Mouse (Mus musculus) WW6 (cell line): Measurements from ENCODE around the gene Olfr747.
"Not testable (repeated sequence)": the region's sequence is repeated elsewhere in the genome, so short reads cannot be mapped to it uniquely, and the experiment has no call there.

Source experiments
- DNase-seq: peaks from one replicate; pipeline ENCODE4 v3.0.0-alpha.2; 2013; ENCODE audit warnings: low read depth, low spot score

Gene Olfr747

GRCm38 (mm10) chr14:50693106-50693505 is at the start of gene Olfr747:
Gene Olfr747 (minus strand): TSS chr14:50693206.
- no peak for DNase-seq

GRCm38 (mm10) chr14:50741584-50741983 is 48.6 kb upstream of the Olfr747 start:
- DNase-seq = no peak

DNA sequence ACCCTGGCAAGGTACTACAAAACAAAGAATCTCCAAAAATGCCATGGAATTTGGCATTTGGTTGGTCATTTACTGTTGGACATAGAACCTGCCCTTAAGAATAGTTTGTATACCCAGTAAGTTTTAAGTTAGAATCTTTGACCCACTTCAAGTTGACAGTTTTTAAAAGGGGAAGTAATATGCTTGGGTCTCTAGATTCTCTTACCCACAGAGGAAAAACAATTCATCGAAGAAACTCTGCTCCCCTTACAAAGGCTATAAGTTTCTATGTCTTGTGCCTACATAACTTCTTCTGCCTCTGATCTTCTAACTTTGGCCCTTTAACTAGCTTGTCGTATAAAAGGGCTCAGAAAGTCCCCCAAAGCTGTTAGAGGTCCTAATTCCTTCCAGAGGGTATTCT is 47.3 kb upstream of the Olfr747 start:
- DNase-seq = no peak

DNA sequence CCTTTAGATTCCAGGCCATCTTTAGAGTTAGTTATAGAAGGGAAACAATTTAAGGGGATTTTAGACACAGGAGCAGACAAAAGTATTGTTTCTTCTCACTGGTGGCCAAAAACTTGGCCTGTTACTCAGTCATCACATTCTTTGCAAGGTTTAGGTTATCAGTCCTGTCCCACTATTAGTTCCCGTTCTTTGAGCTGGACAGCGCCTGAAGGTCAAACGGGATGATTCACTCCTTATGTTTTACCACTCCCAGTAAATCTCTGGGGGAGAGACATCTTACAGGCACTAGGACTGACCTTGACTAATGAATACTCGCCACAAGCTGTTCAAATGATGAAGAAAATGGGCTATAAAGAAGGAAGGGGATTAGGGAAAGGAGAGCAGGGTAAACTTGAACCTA is 29.4 kb upstream of the Olfr747 start:
- DNase-seq = not testable (repeated sequence)

- DNase-seq = not testable (repeated sequence)
Observed at GRCm38 (mm10) chr14:50719875-50720274, 26.9 kb upstream of the Olfr747 start.

GRCm38 (mm10) chr14:50707073-50707472 is 14.1 kb upstream of the Olfr747 start, which contains the start of gene Olfr748:
Gene Olfr748 (plus strand): TSS chr14:50707373.
- no peak for DNase-seq

GRCm38 (mm10) chr14:50646783-50647182 is 46.2 kb downstream of the Olfr747 start, which contains the start of gene Olfr746:
Gene Olfr746 (plus strand): TSS chr14:50647083.
- no peak for DNase-seq

DNA sequence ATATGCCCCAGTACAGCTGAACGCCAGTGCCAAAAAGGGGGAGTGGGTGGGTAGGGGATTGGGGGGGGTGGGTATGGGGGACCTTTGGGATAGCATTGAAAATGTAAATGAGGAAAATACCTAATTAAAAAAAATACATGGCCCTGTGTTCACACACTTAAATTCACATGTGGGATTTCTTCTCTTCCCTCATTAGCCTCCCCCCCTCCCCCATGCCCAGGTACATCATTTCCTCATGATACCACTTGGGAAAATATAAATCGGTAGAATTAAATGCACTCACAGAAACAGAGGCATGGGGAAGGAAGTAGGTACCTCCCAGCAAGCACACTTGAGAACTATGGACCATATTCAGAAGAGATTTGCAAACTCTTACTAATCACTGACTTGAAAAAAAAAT is 53.9 kb downstream of the Olfr747 start, which contains the start of gene Olfr745:
Gene Olfr745 (plus strand): TSS at position 301 of the 400 bp plus-strand sequence.
- no peak for DNase-seq
